Mouse (Mus musculus): Measurements from ENCODE around the gene Cacna1c. TPM values are rescaled to one million over a fixed set of nuclear protein-coding genes. Genes with fewer than 3 reads are reported as not detected.

Gene Cacna1c
- polyA plus RNA-seq, 1 experiment from 2014 or later: 8.7 TPM

DNA sequence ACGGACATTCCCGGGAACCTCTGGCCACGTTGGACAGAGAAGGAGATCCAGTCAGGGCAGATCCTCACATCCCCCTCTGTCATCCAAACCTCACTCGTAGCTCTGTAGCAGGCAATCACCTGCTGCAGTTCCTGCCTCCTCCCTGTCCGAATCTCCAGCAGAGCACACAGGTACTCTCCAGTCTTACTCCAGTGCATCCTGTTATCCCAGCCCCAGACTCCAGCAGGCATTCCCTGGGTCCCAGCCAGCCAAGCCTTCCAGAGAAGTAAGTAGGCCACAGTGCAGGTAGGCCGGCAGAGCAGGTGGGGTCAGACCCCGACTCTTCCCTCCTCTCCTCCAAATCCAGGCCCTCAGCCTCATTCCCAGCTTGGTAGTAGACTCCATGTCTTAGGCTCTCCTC is 186.7 kb downstream of the Cacna1c start:
- H3K4me1 ChIP-seq (ENCODE audit: control insufficient read depth, insufficient read depth, low read length): peaks cover 9% of the 10 kb centered on the region
- no peaks in the 10 kb centered on the region for H3K36me3 ChIP-seq (ENCODE audit: control insufficient read depth, insufficient read depth, low read length)
- H3K4me2 ChIP-seq (ENCODE audit: low read depth, severe bottlenecking): no peak overlapping the region
- no peak overlapping the region for H3K27ac ChIP-seq (replicated peaks; ENCODE audit: low read depth, low read length)
- H3K9ac ChIP-seq (ENCODE audit: low read length): no peak overlapping the region
- no peak overlapping the region for H3K4me3 ChIP-seq (ENCODE audit: low read depth, low read length)
- no peak for ATAC-seq (ENCODE audit: insufficient number of reproducible peaks, low FRiP score, low TSS enrichment, low read depth)
- DNase-seq (ENCODE audit: low spot score): no peak
- WGBS: 89% methylated on average over 7 of the region's 7 CpGs
- no peaks in the 10 kb centered on the region for H3K9me3 ChIP-seq (ENCODE audit: control insufficient read depth, low read length)
- no peaks in the 10 kb centered on the region for H3K27me3 ChIP-seq (ENCODE audit: control insufficient read depth, insufficient read depth, low read length)

DNA sequence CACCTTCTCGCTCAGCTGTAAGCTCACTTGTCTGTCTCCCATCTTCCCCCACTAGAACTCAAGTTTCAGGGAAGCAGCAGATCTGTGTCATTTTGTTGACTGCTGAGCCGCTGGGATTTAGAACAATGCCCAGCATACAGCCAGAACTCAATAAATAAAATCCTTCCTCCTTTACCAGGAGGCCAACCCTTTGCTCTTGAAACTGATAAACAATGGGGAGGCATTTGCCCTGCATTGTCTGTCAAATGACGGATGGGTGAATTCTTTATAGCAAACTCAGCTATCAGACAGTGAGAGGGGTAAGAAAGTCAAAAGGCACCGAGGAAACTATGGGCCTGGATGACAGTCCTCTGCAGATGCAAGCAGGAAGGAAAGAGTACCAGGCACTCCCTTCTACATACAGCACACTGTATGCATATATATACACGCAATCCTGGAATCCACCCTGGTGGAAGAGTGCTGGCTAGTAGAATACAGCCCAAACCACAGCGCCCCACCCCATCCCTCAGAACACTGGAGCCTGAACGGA is 187.5 kb downstream of the Cacna1c start:
- Histone ChIP-seq H3K36me3 (ENCODE audit: control insufficient read depth, insufficient read depth, low read length) (no peaks in the 10 kb centered on the region), H3K9ac (ENCODE audit: low read length) (no peak overlapping the region), H3K9me3 (ENCODE audit: control insufficient read depth, low read length) (no peaks in the 10 kb centered on the region), H3K4me2 (ENCODE audit: low read depth, severe bottlenecking) (no peak overlapping the region), H3K4me3 (ENCODE audit: low read depth, low read length) (no peak overlapping the region), H3K4me1 (ENCODE audit: control insufficient read depth, insufficient read depth, low read length) (peaks cover 9% of the 10 kb centered on the region), H3K27ac (replicated peaks; ENCODE audit: low read depth, low read length) (no peak overlapping the region), H3K27me3 (ENCODE audit: control insufficient read depth, insufficient read depth, low read length) (no peaks in the 10 kb centered on the region)
- 83% methylated on average over 7 of the region's 7 CpGs for WGBS
- DNase-seq (ENCODE audit: low spot score) (no peak), ATAC-seq (ENCODE audit: insufficient number of reproducible peaks, low FRiP score, low TSS enrichment, low read depth) (no peak)

DNA sequence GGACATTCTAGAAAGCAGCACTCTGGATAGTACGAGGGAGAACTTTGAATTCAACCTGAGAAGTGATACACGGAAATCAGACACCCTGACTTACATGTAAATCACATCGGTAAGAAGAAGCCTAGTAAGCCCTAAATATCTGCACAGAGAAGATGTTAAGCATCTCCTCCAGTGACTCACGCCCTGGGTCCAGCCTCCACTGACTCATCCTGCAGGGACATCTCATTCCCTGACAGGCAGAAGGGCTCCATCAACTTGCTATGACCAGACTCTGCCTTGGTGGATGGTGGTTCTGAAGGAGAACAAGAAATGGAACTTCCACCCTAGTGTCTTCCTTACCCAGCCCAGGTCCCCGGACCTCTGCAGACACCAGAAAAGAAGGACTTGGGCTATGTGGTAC is 191.6 kb downstream of the Cacna1c start:
- peaks cover 18% of the 10 kb centered on the region for H3K4me1 ChIP-seq (ENCODE audit: control insufficient read depth, insufficient read depth, low read length)
- no peak overlapping the region for H3K4me3 ChIP-seq (ENCODE audit: low read depth, low read length)
- H3K9me3 ChIP-seq (ENCODE audit: control insufficient read depth, low read length): no peaks in the 10 kb centered on the region
- no peak overlapping the region for H3K4me2 ChIP-seq (ENCODE audit: low read depth, severe bottlenecking)
- H3K36me3 ChIP-seq (ENCODE audit: control insufficient read depth, insufficient read depth, low read length): no peaks in the 10 kb centered on the region
- no peaks in the 10 kb centered on the region for H3K27me3 ChIP-seq (ENCODE audit: control insufficient read depth, insufficient read depth, low read length)
- DNase-seq (ENCODE audit: low spot score) (no peak), ATAC-seq (ENCODE audit: insufficient number of reproducible peaks, low FRiP score, low TSS enrichment, low read depth) (no peak)
- WGBS: 91% methylated on average over 5 of the region's 5 CpGs
- no peak overlapping the region for H3K27ac ChIP-seq (replicated peaks; ENCODE audit: low read depth, low read length)
- H3K9ac ChIP-seq (ENCODE audit: low read length): no peak overlapping the region

DNA sequence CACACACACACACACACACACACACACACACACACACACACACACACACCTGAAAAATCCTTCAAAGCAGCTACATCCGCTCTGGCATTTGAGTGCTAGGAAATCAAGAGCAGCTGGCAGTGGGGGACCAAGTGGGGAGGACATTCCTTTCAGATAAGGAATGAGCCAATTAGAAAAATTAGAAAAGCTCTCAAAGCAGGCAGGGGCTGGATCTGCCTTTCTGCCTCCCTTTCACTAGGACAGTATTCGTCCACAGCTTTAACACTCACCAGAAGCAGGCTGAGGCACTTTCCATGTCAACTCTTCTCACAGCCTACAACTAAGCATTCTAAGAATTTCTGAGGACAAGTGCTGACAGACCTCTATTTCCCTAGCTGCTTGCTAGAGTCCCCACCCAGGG is 194.8 kb downstream of the Cacna1c start:
- 26% methylated on average over 2 of the region's 2 CpGs for WGBS
- ATAC-seq (ENCODE audit: insufficient number of reproducible peaks, low FRiP score, low TSS enrichment, low read depth): no peak
- Histone ChIP-seq H3K9ac (ENCODE audit: low read length) (no peak overlapping the region), H3K27ac (replicated peaks; ENCODE audit: low read depth, low read length) (no peak overlapping the region), H3K36me3 (ENCODE audit: control insufficient read depth, insufficient read depth, low read length) (no peaks in the 10 kb centered on the region), H3K4me3 (ENCODE audit: low read depth, low read length) (no peak overlapping the region), H3K27me3 (ENCODE audit: control insufficient read depth, insufficient read depth, low read length) (no peaks in the 10 kb centered on the region), H3K9me3 (ENCODE audit: control insufficient read depth, low read length) (no peaks in the 10 kb centered on the region), H3K4me1 (ENCODE audit: control insufficient read depth, insufficient read depth, low read length) (peaks cover 19% of the 10 kb centered on the region), H3K4me2 (ENCODE audit: low read depth, severe bottlenecking) (no peak overlapping the region)
- DNase-seq (ENCODE audit: low spot score): no peak

DNA sequence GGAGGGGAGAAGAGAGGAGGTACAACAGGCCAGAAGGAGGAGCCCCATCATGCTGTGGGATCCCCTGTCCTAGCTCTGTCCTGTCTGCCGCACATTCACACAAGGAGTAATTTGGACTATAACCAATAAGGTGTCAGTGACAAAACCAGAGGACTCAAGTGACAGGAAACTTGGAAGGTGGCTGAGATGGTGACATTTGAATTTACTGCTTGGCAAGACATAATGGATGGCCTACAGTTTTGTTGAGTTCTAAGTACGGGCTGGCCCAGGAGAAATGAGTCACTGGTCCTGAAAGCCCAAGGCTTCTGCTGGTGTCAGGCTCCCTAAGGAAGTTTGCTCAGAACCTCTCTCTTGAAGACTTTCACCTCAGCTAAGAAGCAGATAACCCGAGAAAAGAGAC is 196.0 kb downstream of the Cacna1c start:
- ATAC-seq (ENCODE audit: insufficient number of reproducible peaks, low FRiP score, low TSS enrichment, low read depth) (no peak), DNase-seq (ENCODE audit: low spot score) (no peak)
- H3K4me3 ChIP-seq (ENCODE audit: low read depth, low read length): no peak overlapping the region
- no peak overlapping the region for H3K4me2 ChIP-seq (ENCODE audit: low read depth, severe bottlenecking)
- no peak overlapping the region for H3K27ac ChIP-seq (replicated peaks; ENCODE audit: low read depth, low read length)
- no peak overlapping the region for H3K9ac ChIP-seq (ENCODE audit: low read length)
- H3K4me1 ChIP-seq (ENCODE audit: control insufficient read depth, insufficient read depth, low read length): peaks cover 19% of the 10 kb centered on the region
- H3K9me3 ChIP-seq (ENCODE audit: control insufficient read depth, low read length): no peaks in the 10 kb centered on the region
- H3K36me3 ChIP-seq (ENCODE audit: control insufficient read depth, insufficient read depth, low read length): no peaks in the 10 kb centered on the region
- H3K27me3 ChIP-seq (ENCODE audit: control insufficient read depth, insufficient read depth, low read length): no peaks in the 10 kb centered on the region
- WGBS: 22% methylated on average over 3 of the region's 3 CpGs

DNA sequence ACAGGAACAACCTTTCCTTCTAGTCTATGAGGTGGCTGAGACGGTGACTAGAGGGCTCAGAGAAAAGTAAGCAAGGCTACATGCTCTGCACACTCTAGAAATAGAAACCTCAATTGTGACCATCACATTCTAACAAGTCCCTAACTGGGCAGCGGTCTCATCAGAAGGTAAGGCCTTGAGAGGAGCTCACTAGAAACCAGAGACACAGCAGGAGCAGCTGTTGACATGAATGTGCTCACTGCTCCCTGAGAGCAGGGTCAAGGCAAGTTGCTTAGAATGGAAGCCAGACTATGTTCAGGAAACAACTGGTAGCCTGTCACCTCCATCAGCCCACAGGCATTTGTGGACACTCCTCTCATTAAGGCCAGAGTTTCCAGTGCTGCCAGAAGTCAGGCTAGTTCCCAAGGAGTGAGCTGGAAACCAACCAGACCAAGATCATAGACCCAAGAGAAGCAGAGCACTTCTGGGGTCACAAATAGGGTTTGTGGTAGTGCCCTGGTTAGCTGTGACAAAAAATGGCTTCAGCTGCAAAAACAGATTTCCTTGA is 196.8 kb downstream of the Cacna1c start:
- H3K4me1 ChIP-seq (ENCODE audit: control insufficient read depth, insufficient read depth, low read length): peaks cover 19% of the 10 kb centered on the region
- ATAC-seq (ENCODE audit: insufficient number of reproducible peaks, low FRiP score, low TSS enrichment, low read depth) (no peak), DNase-seq (ENCODE audit: low spot score) (no peak)

DNA sequence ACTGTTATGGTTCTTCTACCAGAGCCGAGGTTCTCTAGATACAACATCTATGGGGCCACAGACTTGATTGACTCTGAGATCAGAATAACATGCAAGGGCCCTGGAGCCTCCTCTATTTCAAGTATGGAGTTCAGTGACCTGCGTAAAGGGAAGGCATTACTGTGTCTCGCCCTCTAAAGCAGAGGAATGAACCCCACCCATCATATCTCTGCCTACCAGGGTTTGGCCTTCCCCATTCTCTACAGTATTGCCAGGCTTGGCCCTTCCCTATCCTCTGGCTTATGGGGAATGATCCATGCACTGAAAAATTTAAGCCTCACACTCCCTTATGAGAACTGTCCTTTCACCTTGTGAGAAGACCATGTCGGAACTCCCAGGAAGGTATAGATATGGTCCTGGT is 198.8 kb downstream of the Cacna1c start:
- DNase-seq (ENCODE audit: low spot score): no peak
- H3K27ac ChIP-seq (replicated peaks; ENCODE audit: low read depth, low read length): no peak overlapping the region
- H3K9me3 ChIP-seq (ENCODE audit: control insufficient read depth, low read length): no peaks in the 10 kb centered on the region
- ATAC-seq (ENCODE audit: insufficient number of reproducible peaks, low FRiP score, low TSS enrichment, low read depth): no peak
- H3K4me1 ChIP-seq (ENCODE audit: control insufficient read depth, insufficient read depth, low read length): peaks cover 19% of the 10 kb centered on the region
- H3K9ac ChIP-seq (ENCODE audit: low read length): no peak overlapping the region
- H3K36me3 ChIP-seq (ENCODE audit: control insufficient read depth, insufficient read depth, low read length): no peaks in the 10 kb centered on the region
- 90% methylated on average over 4 of the region's 4 CpGs for WGBS
- H3K27me3 ChIP-seq (ENCODE audit: control insufficient read depth, insufficient read depth, low read length): no peaks in the 10 kb centered on the region
- no peak overlapping the region for H3K4me3 ChIP-seq (ENCODE audit: low read depth, low read length)
- no peak overlapping the region for H3K4me2 ChIP-seq (ENCODE audit: low read depth, severe bottlenecking)

More for the DNA sequence above, 196.8 kb downstream of the Cacna1c start:
- H3K9me3 ChIP-seq (ENCODE audit: control insufficient read depth, low read length): no peaks in the 10 kb centered on the region
- H3K4me3 ChIP-seq (ENCODE audit: low read depth, low read length): no peak overlapping the region
- no peak overlapping the region for H3K27ac ChIP-seq (replicated peaks; ENCODE audit: low read depth, low read length)
- H3K36me3 ChIP-seq (ENCODE audit: control insufficient read depth, insufficient read depth, low read length): no peaks in the 10 kb centered on the region
- no peak overlapping the region for H3K4me2 ChIP-seq (ENCODE audit: low read depth, severe bottlenecking)
- 84% methylated on average over 2 of the region's 2 CpGs for WGBS
- H3K9ac ChIP-seq (ENCODE audit: low read length): no peak overlapping the region
- no peaks in the 10 kb centered on the region for H3K27me3 ChIP-seq (ENCODE audit: control insufficient read depth, insufficient read depth, low read length)

DNA sequence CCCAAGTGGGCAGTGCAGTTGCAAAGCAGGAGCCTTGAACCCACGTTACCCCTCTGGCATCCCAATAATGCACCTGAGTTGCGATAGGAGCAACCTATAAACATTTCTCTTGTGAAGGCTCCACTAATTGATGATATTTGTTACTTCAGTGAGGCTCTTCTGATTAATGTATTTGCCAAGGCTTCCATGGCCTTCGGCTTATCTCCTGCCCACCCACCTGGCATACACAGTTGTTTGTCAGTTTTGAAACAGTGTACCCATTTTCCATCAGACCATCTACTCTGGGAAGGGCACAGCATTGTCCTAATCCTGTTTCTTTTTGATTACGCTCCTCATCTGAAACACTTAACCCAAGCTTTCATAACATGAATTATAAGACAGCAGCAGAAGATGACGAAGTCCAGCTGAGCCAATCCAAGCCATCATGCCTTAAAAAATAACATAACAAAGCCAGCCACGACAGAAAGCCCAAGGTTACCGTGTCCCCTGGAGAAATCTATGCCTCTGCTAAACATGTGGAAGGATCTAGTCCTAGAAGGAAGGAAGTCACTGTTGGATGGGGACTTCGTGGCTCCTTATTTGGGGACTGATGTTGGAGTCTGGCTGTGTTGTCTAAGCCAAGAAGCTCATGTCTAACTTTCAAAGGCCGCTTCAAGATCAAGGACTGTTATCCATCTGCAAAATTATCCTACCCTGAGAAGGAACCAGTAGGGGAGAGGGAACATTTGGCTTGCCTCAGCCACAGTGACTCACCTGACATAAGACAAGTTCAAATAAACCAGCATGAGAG is 201.8 kb downstream of the Cacna1c start:
- Histone ChIP-seq H3K4me1 (ENCODE audit: control insufficient read depth, insufficient read depth, low read length) (peaks cover 10% of the 10 kb centered on the region), H3K27ac (replicated peaks; ENCODE audit: low read depth, low read length) (no peak overlapping the region)
- no peak for DNase-seq (ENCODE audit: low spot score)

More for the DNA sequence above, 201.8 kb downstream of the Cacna1c start:
- WGBS: 90% methylated on average over 9 of the region's 9 CpGs
- H3K27me3 ChIP-seq (ENCODE audit: control insufficient read depth, insufficient read depth, low read length): no peaks in the 10 kb centered on the region
- H3K9ac ChIP-seq (ENCODE audit: low read length): no peak overlapping the region
- no peaks in the 10 kb centered on the region for H3K9me3 ChIP-seq (ENCODE audit: control insufficient read depth, low read length)
- H3K4me2 ChIP-seq (ENCODE audit: low read depth, severe bottlenecking): no peak overlapping the region
- ATAC-seq (ENCODE audit: insufficient number of reproducible peaks, low FRiP score, low TSS enrichment, low read depth): no peak
- H3K36me3 ChIP-seq (ENCODE audit: control insufficient read depth, insufficient read depth, low read length): no peaks in the 10 kb centered on the region
- no peak overlapping the region for H3K4me3 ChIP-seq (ENCODE audit: low read depth, low read length)

All from limb, embryonic 11.5 days (tissue).